Mouse (Mus musculus) G1E (cell line): Measurements from ENCODE around the gene Prx. TPM values are rescaled to one million over a fixed set of nuclear protein-coding genes. Genes with fewer than 3 reads are reported as not detected.
A peak's percentile ranks its signal among the peaks of the same experiment; 100 is the strongest.
"Not testable (repeated sequence)": the region's sequence is repeated elsewhere in the genome, so short reads cannot be mapped to it uniquely, and the experiment has no call there.

Experiments
- ATAC-seq: 2 replicates; pipeline ENCODE4 v1.8.0; 2016; ENCODE audit warnings: mild to moderate bottlenecking; ENCODE audit not compliant: insufficient number of reproducible peaks, poor library complexity, low FRiP score, severe bottlenecking; ENCODE audit errors: extremely low read depth
- DNase-seq: peaks from one replicate; pipeline ENCODE4 v3.0.0; 2012; ENCODE audit warnings: low spot score
- H3K27me3 ChIP-seq: 2 replicates; pipeline ENCODE4 v1.6.1; 2012; ENCODE audit warnings: mild to moderate bottlenecking, low read length, inconsistent platforms; ENCODE audit not compliant: insufficient read depth
- H3K36me3 ChIP-seq: replicated peaks from 2 replicates; pipeline ENCODE3; 2012; ENCODE audit warnings: mild to moderate bottlenecking, inconsistent platforms
- H3K4me1 ChIP-seq: 2 replicates; pipeline ENCODE4 v1.6.1; 2012; ENCODE audit warnings: low read depth, low read length, inconsistent platforms, mixed read lengths; ENCODE audit not compliant: insufficient read depth
- H3K4me3 ChIP-seq: 2 replicates; pipeline ENCODE4 v1.5.1; 2012; ENCODE audit warnings: low read depth, mild to moderate bottlenecking, inconsistent platforms, low read length, moderate library complexity, mixed read lengths
- H3K9me3 ChIP-seq: replicated peaks from 2 replicates; pipeline ENCODE4 v1.6.1; 2012; ENCODE audit warnings: inconsistent platforms
- CTCF ChIP-seq: IDR thresholded peaks from 2 replicates; pipeline ENCODE4 v1.5.1; 2012; ENCODE audit warnings: low read depth, low read length, inconsistent platforms, mixed read lengths
- GATA1 ChIP-seq: IDR thresholded peaks from 2 replicates; pipeline ENCODE4 v1.6.1; 2012; ENCODE audit warnings: borderline replicate concordance, low read length, inconsistent platforms, mixed read lengths
- GATA2 ChIP-seq: IDR thresholded peaks from 2 replicates; pipeline ENCODE4 v1.6.1; 2012; ENCODE audit warnings: low read depth, low read length, inconsistent platforms, borderline replicate concordance
- POLR2AphosphoS5 ChIP-seq: IDR thresholded peaks from 2 replicates; pipeline ENCODE4 v1.6.1; 2012; ENCODE audit warnings: low read depth, low read length, inconsistent platforms; ENCODE audit not compliant: insufficient replicate concordance
- TAL1 ChIP-seq: conservative IDR thresholded peaks from 2 replicates; pipeline ENCODE4 v1.6.1; 2012; ENCODE audit warnings: low read depth, low read length, inconsistent platforms, mixed read lengths
- polyA plus RNA-seq: library from polyadenylated mRNA; stranded (reverse); fragments of >175 nt; gene quantifications from 2 replicates; pipeline ENCODE4 v1.2.3, GENCODE M21; 2012
- total RNA-seq, 2 experiments: library from RNA; stranded (forward) in 1 of 2; stranded (reverse) in 1 of 2; fragments of 200-1000 nt in 1 of 2; fragments of >200 nt in 1 of 2; fragmentation: Nextera tagmentation in 1 of 2; gene quantifications; 2 replicates each; pipeline ENCODE4 v1.2.3; 2014 to 2017

Gene Prx
- total and polyA plus RNA-seq, 3 experiments, result 1.3 to 2.3 (median 1.7) TPM

- no peak for TF ChIP-seq GATA1
- no peak for TF ChIP-seq GATA2
- no peak for TF ChIP-seq POLR2AphosphoS5
- no peak for TF ChIP-seq CTCF
- TF ChIP-seq TAL1, result no peak
- DNase-seq (no peak), ATAC-seq (no peak)
- no peak overlapping the region for H3K4me3 ChIP-seq
- H3K9me3 ChIP-seq, result no peaks in the 10 kb centered on the region
- peaks cover 64% of the 10 kb centered on the region for H3K4me1 ChIP-seq
- H3K36me3 ChIP-seq, result peaks cover 33% of the 10 kb centered on the region
- H3K27me3 ChIP-seq, result no peaks in the 10 kb centered on the region; the same call in 1 of the 2 replicates
These were observed 6.1 kb upstream of the Prx start for GRCm38 (mm10) chr7:27493022-27493421.

- Histone ChIP-seq H3K27me3 (no peaks in the 10 kb centered on the region; the same call in 1 of the 2 replicates), H3K4me1 (peaks cover 60% of the 10 kb centered on the region), H3K9me3 (no peaks in the 10 kb centered on the region), H3K36me3 (peaks cover 29% of the 10 kb centered on the region), H3K4me3 (no peak overlapping the region)
- no peak for ATAC-seq
- no peak for DNase-seq
- no peak for TF ChIP-seq POLR2AphosphoS5
- no peak for TF ChIP-seq GATA1
- TF ChIP-seq TAL1, result no peak
- TF ChIP-seq CTCF, result no peak
- TF ChIP-seq GATA2, result no peak
These were observed 5.7 kb upstream of the Prx start for GRCm38 (mm10) chr7:27493450-27493849.

GRCm38 (mm10) chr7:27494659-27495367, 4.3 kb upstream of the Prx start:
- H3K4me3 ChIP-seq, H3K9me3 ChIP-seq, DNase-seq, H3K27me3 ChIP-seq, ATAC-seq: not testable (repeated sequence)
- Histone ChIP-seq H3K4me1 (peaks cover 47% of the 10 kb centered on the region), H3K36me3 (peaks cover 16% of the 10 kb centered on the region)

GRCm38 (mm10) chr7:27501620-27502019, 2.5 kb downstream of the Prx start:
- H3K4me1 ChIP-seq, result peaks cover 14% of the 10 kb centered on the region
- ATAC-seq, result no peak
- no peaks in the 10 kb centered on the region; the same call in 1 of the 2 replicates for H3K27me3 ChIP-seq
- no peaks in the 10 kb centered on the region for H3K9me3 ChIP-seq
- TF ChIP-seq POLR2AphosphoS5 (no peak), GATA1 (no peak), TAL1 (no peak), GATA2 (no peak), CTCF (no peak)
- H3K4me3 ChIP-seq, result no peak overlapping the region
- peaks cover 5% of the 10 kb centered on the region for H3K36me3 ChIP-seq
- no peak for DNase-seq

GRCm38 (mm10) chr7:27506765-27507370, 7.7 kb downstream of the Prx start:
- DNase-seq (no peak), ATAC-seq (no peak)
- Histone ChIP-seq H3K4me3 (peak overlapping the region; percentile 76; the same call in 1 of the 2 replicates), H3K36me3 (peaks cover 5% of the 10 kb centered on the region), H3K27me3 (no peaks in the 10 kb centered on the region), H3K9me3 (no peaks in the 10 kb centered on the region), H3K4me1 (peaks cover 34% of the 10 kb centered on the region)
- no peak for TF ChIP-seq CTCF
- TF ChIP-seq TAL1, result no peak
- no peak for TF ChIP-seq POLR2AphosphoS5
- TF ChIP-seq GATA1, result no peak
- TF ChIP-seq GATA2, result no peak

- Histone ChIP-seq H3K27me3 (no peaks in the 10 kb centered on the region), H3K9me3 (no peaks in the 10 kb centered on the region), H3K4me1 (peaks cover 32% of the 10 kb centered on the region), H3K4me3 (peak overlapping the region; percentile 76), H3K36me3 (peaks cover 5% of the 10 kb centered on the region)
- TF ChIP-seq GATA2 (no peak), TAL1 (no peak), CTCF (no peak), POLR2AphosphoS5 (no peak), GATA1 (no peak)
- ATAC-seq, result peak; percentile 94
- peak; percentile 86 for DNase-seq
These were observed 8.9 kb downstream of the Prx start for GRCm38 (mm10) chr7:27507711-27508647.
